Mouse (Mus musculus) urinary bladder, postnatal 10 days (tissue): ENCODE data around the gene Vps13d.

Source experiments
- DNase-seq: peaks from one replicate; pipeline ENCODE4 v3.0.0; 2022; ENCODE audit warnings: low spot score

Gene Vps13d

GRCm38 (mm10) chr4:144974458-144974857 lies 220.3 kb downstream of the Vps13d start:
- DNase-seq, result no peak

GRCm38 (mm10) chr4:144972948-144973720 lies 221.7 kb downstream of the Vps13d start:
- DNase-seq, result no peak

- DNase-seq, result no peak
Observed at GRCm38 (mm10) chr4:144971048-144971447, 223.8 kb downstream of the Vps13d start.

GRCm38 (mm10) chr4:144969030-144969429 lies 225.8 kb downstream of the Vps13d start:
- no peak for DNase-seq

- no peak for DNase-seq
Observed at GRCm38 (mm10) chr4:144968371-144968770, 226.4 kb downstream of the Vps13d start.

- DNase-seq, result no peak
Observed at GRCm38 (mm10) chr4:144965255-144965654, 229.6 kb downstream of the Vps13d start.

GRCm38 (mm10) chr4:144961696-144962095 lies 233.1 kb downstream of the Vps13d start:
- no peak for DNase-seq

GRCm38 (mm10) chr4:144961232-144961631 lies 233.6 kb downstream of the Vps13d start:
- DNase-seq, result no peak

- no peak for DNase-seq
Observed at GRCm38 (mm10) chr4:144960188-144960904, 234.5 kb downstream of the Vps13d start.

GRCm38 (mm10) chr4:144957721-144958120 lies 237.1 kb downstream of the Vps13d start:
- DNase-seq, result no peak

GRCm38 (mm10) chr4:144957186-144957585 lies 237.6 kb downstream of the Vps13d start:
- no peak for DNase-seq

- no peak for DNase-seq
Observed at GRCm38 (mm10) chr4:144956293-144956692, 238.5 kb downstream of the Vps13d start.

- no peak for DNase-seq
Observed at GRCm38 (mm10) chr4:144955863-144956262, 238.9 kb downstream of the Vps13d start.

- DNase-seq, result no peak
Observed at GRCm38 (mm10) chr4:144953421-144953820, 241.4 kb downstream of the Vps13d start.

- DNase-seq, result no peak
Observed at GRCm38 (mm10) chr4:144951859-144952258, 242.9 kb downstream of the Vps13d start.

- no peak for DNase-seq
Observed at GRCm38 (mm10) chr4:144950883-144951282, 243.9 kb downstream of the Vps13d start.

GRCm38 (mm10) chr4:144950327-144950711 lies 244.5 kb downstream of the Vps13d start:
- DNase-seq, result no peak

- DNase-seq, result peak; percentile 30
Observed at GRCm38 (mm10) chr4:144949441-144950326, 245.1 kb downstream of the Vps13d start.

GRCm38 (mm10) chr4:144947738-144948390 lies 246.9 kb downstream of the Vps13d start:
- DNase-seq, result no peak

- no peak for DNase-seq
Observed at GRCm38 (mm10) chr4:144943273-144943672, 251.5 kb downstream of the Vps13d start.

GRCm38 (mm10) chr4:144942433-144942832 lies 252.4 kb downstream of the Vps13d start:
- no peak for DNase-seq
